Mouse (Mus musculus) lung, embryonic 14.5 days (tissue): ENCODE measurements around the gene 2010003K11Rik. TPM values are rescaled to one million over a fixed set of nuclear protein-coding genes. Genes with fewer than 3 reads are reported as not detected.

Experiments
- ATAC-seq: fragments of 200-750 bp; cut with Nextera tagmentation; 2 replicates; pipeline ENCODE4 v1.8.0; 2017; ENCODE audit warnings: mild to moderate bottlenecking, moderate TSS enrichment, moderate library complexity; ENCODE audit not compliant: insufficient read depth
- DNase-seq: peaks from one replicate; pipeline ENCODE4 v3.0.0-alpha.2; 2015
- H3K27ac ChIP-seq: fragments of 300-500 bp; sonication (generic); 2 replicates; pipeline ENCODE4 v1.5.1; 2014; ENCODE audit warnings: low read depth, mild to moderate bottlenecking, moderate library complexity
- H3K27me3 ChIP-seq: fragments of 300-500 bp; sonication (generic); 2 replicates; pipeline ENCODE4 v1.6.1; 2014; ENCODE audit warnings: low read length, control low read depth; ENCODE audit not compliant: insufficient read depth
- H3K36me3 ChIP-seq: fragments of 300-500 bp; sonication (generic); 2 replicates; pipeline ENCODE4 v1.6.1; 2014; ENCODE audit warnings: control low read depth; ENCODE audit not compliant: insufficient read depth
- H3K4me1 ChIP-seq: fragments of 300-500 bp; sonication (generic); 2 replicates; pipeline ENCODE4 v1.6.1; 2014; ENCODE audit warnings: antibody characterized with exemption, control low read depth; ENCODE audit not compliant: insufficient read depth
- H3K4me2 ChIP-seq: fragments of 300-500 bp; sonication (generic); 2 replicates; pipeline ENCODE4 v1.6.1; 2014; ENCODE audit warnings: mild to moderate bottlenecking
- H3K4me3 ChIP-seq: fragments of 300-500 bp; sonication (generic); 2 replicates; pipeline ENCODE4 v1.5.1; 2014; ENCODE audit warnings: low read depth, low read length
- H3K9ac ChIP-seq: fragments of 300-500 bp; sonication (generic); 2 replicates; pipeline ENCODE4 v1.6.1; 2014
- H3K9me3 ChIP-seq: fragments of 300-500 bp; sonication (generic); 2 replicates; pipeline ENCODE4 v1.6.1; 2016; ENCODE audit warnings: low read depth, low read length, control low read depth
- CTCF ChIP-seq: IDR thresholded peaks from 2 replicates; pipeline ENCODE4 v1.5.1; 2016; ENCODE audit warnings: antibody characterized with exemption, low read depth
- WGBS: fragments of 180-500 bp; shearing (Covaris S2); extraction: QIAGEN DNeasy Blood & Tissue Kit; methylation state at CpG from one replicate; pipeline ENCODE4 v1.1.7; 2014; 5-methylcytosine and 5-hydroxymethylcytosine counted together
- polyA plus RNA-seq: library from polyadenylated mRNA; unstranded; fragments of >200 nt; fragmentation: Nextera tagmentation; extraction: Ambion mirVana; gene quantifications from 2 replicates; pipeline ENCODE4 v1.2.1, GENCODE M21; 2014

The 2010003K11Rik gene
- polyA plus RNA-seq, 1 experiment from 2014 or later = not detected

GRCm38 (mm10) chr19:4487877-4488276, 10.5 kb downstream of the 2010003K11Rik start:
- no peak for TF ChIP-seq CTCF
- Histone ChIP-seq H3K36me3 (no peaks in the 10 kb centered on the region), H3K4me2 (no peak overlapping the region), H3K9ac (no peak overlapping the region), H3K27ac (peak overlapping the region; percentile 9; the same call in 1 of the 2 replicates), H3K9me3 (no peaks in the 10 kb centered on the region), H3K27me3 (no peaks in the 10 kb centered on the region), H3K4me1 (no peaks in the 10 kb centered on the region), H3K4me3 (no peak overlapping the region)
- ATAC-seq (no peak), DNase-seq (peak; percentile 19)
- 46% methylated on average over 2 of the region's 2 CpGs for WGBS

- DNase-seq = peak; percentile 38
- no peaks in the 10 kb centered on the region for H3K27me3 ChIP-seq
Measured at GRCm38 (mm10) chr19:4485006-4485405, 13.4 kb downstream of the 2010003K11Rik start.

GRCm38 (mm10) chr19:4482111-4482859, 16.1 kb downstream of the 2010003K11Rik start:
- no peak overlapping the region for H3K4me2 ChIP-seq
- no peaks in the 10 kb centered on the region for H3K36me3 ChIP-seq
- no peak overlapping the region for H3K9ac ChIP-seq
- H3K4me3 ChIP-seq = no peak overlapping the region
- H3K27me3 ChIP-seq = 0 out of 2 replicates have a peak, but pooled peaks cover 5% of the 10 kb centered on the region
- 81% methylated on average over 3 of the region's 3 CpGs for WGBS
- no peaks in the 10 kb centered on the region for H3K9me3 ChIP-seq
- ATAC-seq (no peak), DNase-seq (no peak)
- no peaks in the 10 kb centered on the region for H3K4me1 ChIP-seq
- TF ChIP-seq CTCF = no peak
- H3K27ac ChIP-seq = no peak overlapping the region

More at GRCm38 (mm10) chr19:4485006-4485405, 13.4 kb downstream of the 2010003K11Rik start:
- Histone ChIP-seq H3K4me3 (no peak overlapping the region), H3K36me3 (no peaks in the 10 kb centered on the region), H3K27ac (peak overlapping the region; percentile 40), H3K4me2 (no peak overlapping the region), H3K9me3 (no peaks in the 10 kb centered on the region), H3K4me1 (no peaks in the 10 kb centered on the region), H3K9ac (no peak overlapping the region)
- no peak for ATAC-seq
- 14% methylated on average over 5 of the region's 5 CpGs for WGBS
- TF ChIP-seq CTCF = no peak

- Histone ChIP-seq H3K9me3 (no peaks in the 10 kb centered on the region), H3K27me3 (peaks cover 11% of the 10 kb centered on the region), H3K4me1 (no peaks in the 10 kb centered on the region), H3K27ac (no peak overlapping the region), H3K9ac (no peak overlapping the region), H3K36me3 (no peaks in the 10 kb centered on the region), H3K4me2 (no peak overlapping the region), H3K4me3 (no peak overlapping the region)
- WGBS = 23% methylated on average over 4 of the region's 4 CpGs
- TF ChIP-seq CTCF = no peak
- no peak for ATAC-seq
- no peak for DNase-seq
Measured at GRCm38 (mm10) chr19:4481326-4481725, 17.1 kb downstream of the 2010003K11Rik start.

- ATAC-seq = no peak
- 72% methylated on average over 2 of the region's 2 CpGs for WGBS
Measured at GRCm38 (mm10) chr19:4480041-4480440, 18.3 kb downstream of the 2010003K11Rik start.

GRCm38 (mm10) chr19:4478190-4478516, 20.2 kb downstream of the 2010003K11Rik start:
- Histone ChIP-seq H3K36me3 (no peaks in the 10 kb centered on the region), H3K4me1 (no peaks in the 10 kb centered on the region), H3K4me2 (peak overlapping the region; percentile 23), H3K27me3 (peaks cover 23% of the 10 kb centered on the region), H3K9me3 (no peaks in the 10 kb centered on the region), H3K27ac (no peak overlapping the region; the same call in 1 of the 2 replicates), H3K9ac (no peak overlapping the region), H3K4me3 (no peak overlapping the region)
- 34% methylated on average over 1 of the region's 1 CpGs for WGBS
- ATAC-seq (0 out of 2 replicates have a peak, but pooled peaks have one; percentile 13), DNase-seq (peak; percentile 49)
- peak; percentile 63 for TF ChIP-seq CTCF

More at GRCm38 (mm10) chr19:4480041-4480440, 18.3 kb downstream of the 2010003K11Rik start:
- peaks cover 20% of the 10 kb centered on the region for H3K27me3 ChIP-seq
- no peaks in the 10 kb centered on the region for H3K9me3 ChIP-seq
- H3K9ac ChIP-seq = no peak overlapping the region
- TF ChIP-seq CTCF = no peak
- H3K4me3 ChIP-seq = no peak overlapping the region
- H3K27ac ChIP-seq = no peak overlapping the region
- no peaks in the 10 kb centered on the region for H3K4me1 ChIP-seq
- H3K36me3 ChIP-seq = no peaks in the 10 kb centered on the region
- DNase-seq = no peak
- no peak overlapping the region for H3K4me2 ChIP-seq

- DNase-seq (peak; percentile 74), ATAC-seq (peak; percentile 11; the same call in 1 of the 2 replicates)
- H3K4me3 ChIP-seq = peak within 1 kb of the TSS; percentile 56
- WGBS = 11% methylated on average over 21 of the region's 21 CpGs
- H3K9ac ChIP-seq = peak within 1 kb of the TSS; percentile 62
- TF ChIP-seq CTCF = no peak
- peak within 1 kb of the TSS; percentile 98 for H3K4me2 ChIP-seq
- H3K36me3 ChIP-seq = no peaks in the 10 kb centered on the region
- no peaks in the 10 kb centered on the region for H3K4me1 ChIP-seq
- peaks cover 23% of the 10 kb centered on the region for H3K27me3 ChIP-seq
- H3K27ac ChIP-seq = no peak within 1 kb of the TSS; the same call in 1 of the 2 replicates
- no peaks in the 10 kb centered on the region for H3K9me3 ChIP-seq
Measured at GRCm38 (mm10) chr19:4477345-4478189, 20.8 kb downstream of the 2010003K11Rik start, which contains the start of gene Syt12. TSS of gene Syt12 (minus strand) at chr19:4477447.
